Mouse (Mus musculus) cortical plate, adult 2 months (tissue): ENCODE measurements around the gene Oaz1.

ENCODE experiments used
- CTCF ChIP-seq: fragments of 200-500 bp; IDR thresholded peaks from 2 replicates; pipeline ENCODE4 v1.5.1; 2011; ENCODE audit warnings: mild to moderate bottlenecking, control low read depth, low read length; ENCODE audit not compliant: insufficient read depth; ENCODE audit errors: extremely low read depth
- POLR2A ChIP-seq: fragments of 200-500 bp; IDR thresholded peaks from 2 replicates; pipeline ENCODE4 v1.6.1; 2011; ENCODE audit warnings: mild to moderate bottlenecking, low read length, control low read depth; ENCODE audit not compliant: insufficient read depth; ENCODE audit errors: extremely low read depth

DNA sequence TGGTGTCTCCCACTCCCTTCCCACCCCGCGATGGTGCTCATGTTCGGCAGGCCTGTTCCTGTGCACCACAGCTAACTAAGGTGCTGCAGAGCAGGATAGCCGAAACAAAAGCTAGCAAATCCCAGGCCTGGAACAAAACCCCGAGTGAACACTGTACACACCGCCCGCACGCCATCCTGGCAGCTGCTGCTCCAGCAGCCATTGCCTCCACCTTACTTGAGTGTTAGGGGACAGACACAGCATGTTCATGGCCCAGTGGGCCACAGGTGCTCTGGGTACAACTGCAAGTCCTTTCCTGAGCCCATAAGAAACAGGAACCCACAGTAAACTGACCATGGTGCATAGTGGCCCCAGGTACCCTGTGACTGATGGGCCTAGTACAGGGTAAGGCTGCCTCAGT, 31.7 kb upstream of the Oaz1 start:
- TF ChIP-seq CTCF (no peak), POLR2A (no peak)
